Mouse (Mus musculus) embryonic fibroblast, embryonic 13.5 days (primary cell): ENCODE data around the gene Kcna3. TPM values are rescaled to one million over a fixed set of nuclear protein-coding genes. Genes with fewer than 3 reads are reported as not detected.

Source experiments
- H3K27ac ChIP-seq: 2 replicates; pipeline ENCODE4 v1.5.1; 2012; ENCODE audit warnings: low read length, control low read depth, inconsistent platforms; ENCODE audit not compliant: insufficient read depth
- H3K4me1 ChIP-seq: 2 replicates; pipeline ENCODE4 v1.6.1; 2011; ENCODE audit warnings: low read length; ENCODE audit not compliant: control insufficient read depth, insufficient read depth
- H3K4me3 ChIP-seq: 2 replicates; pipeline ENCODE4 v1.5.1; 2011; ENCODE audit warnings: mild to moderate bottlenecking, control low read depth, low read length; ENCODE audit not compliant: insufficient read depth
- CTCF ChIP-seq: IDR thresholded peaks from 2 replicates; pipeline ENCODE4 v1.5.1; 2011; ENCODE audit warnings: mild to moderate bottlenecking, control low read depth, low read length, moderate library complexity, borderline replicate concordance; ENCODE audit not compliant: insufficient read depth
- POLR2A ChIP-seq: IDR thresholded peaks from 2 replicates; pipeline ENCODE4 v1.6.1; 2011; ENCODE audit warnings: low read depth, mild to moderate bottlenecking, control low read depth, low read length, moderate library complexity
- polyA plus RNA-seq: library from polyadenylated mRNA; stranded (reverse); fragments of >200 nt; gene quantifications from 2 replicates; pipeline ENCODE4 v1.2.4, GENCODE M21; 2011; ENCODE audit warnings: low read depth; ENCODE audit not compliant: missing spikeins, insufficient read length

Gene Kcna3
- polyA plus RNA-seq, 1 experiment: 0.46 TPM

- TF ChIP-seq POLR2A (no peak), CTCF (no peak)
- Histone ChIP-seq H3K27ac (no peak overlapping the region), H3K4me1 (no peaks in the 10 kb centered on the region), H3K4me3 (no peak overlapping the region)
Observed at GRCm38 (mm10) chr3:107081227-107081626, 45.3 kb downstream of the Kcna3 start.

GRCm38 (mm10) chr3:107084586-107084985, 48.6 kb downstream of the Kcna3 start:
- no peak for TF ChIP-seq CTCF
- Histone ChIP-seq H3K4me1 (no peaks in the 10 kb centered on the region), H3K4me3 (no peak overlapping the region), H3K27ac (no peak overlapping the region)

- H3K4me3 ChIP-seq: no peak overlapping the region
- no peaks in the 10 kb centered on the region for H3K4me1 ChIP-seq
- TF ChIP-seq POLR2A: no peak
- TF ChIP-seq CTCF: no peak
Observed at GRCm38 (mm10) chr3:107087410-107087809, 51.4 kb downstream of the Kcna3 start.

More at GRCm38 (mm10) chr3:107087410-107087809, 51.4 kb downstream of the Kcna3 start:
- H3K27ac ChIP-seq: no peak overlapping the region

Other genes with a start within 250 kb of the Kcna3 start
- gene Cd53, start 246.0 kb upstream of the Kcna3 start, polyA plus RNA-seq: 1.9 and 2.9 TPM in 2 replicates
- gene Olfr266, start 209.9 kb upstream of the Kcna3 start, polyA plus RNA-seq: not detected in 2 replicates
- gene Kcna2, start 65.0 kb downstream of the Kcna3 start, polyA plus RNA-seq: 0.07 TPM in 1 of 2 replicates, not detected in the other
- gene Kcna10, start 146.9 kb downstream of the Kcna3 start, polyA plus RNA-seq: not detected in 2 replicates
- not detected in 2 replicates for gene Cym, start 185.6 kb downstream of the Kcna3 start, polyA plus RNA-seq
- not detected in 2 replicates for gene A630076J17Rik, start 194.4 kb downstream of the Kcna3 start, polyA plus RNA-seq
- not detected in 2 replicates for gene Prok1, start 203.5 kb downstream of the Kcna3 start, polyA plus RNA-seq
- gene Lamtor5, start 242.7 kb downstream of the Kcna3 start, polyA plus RNA-seq: 72.9 and 84.2 TPM in 2 replicates